Mouse (Mus musculus) erythroblast, embryonic 14.5 days (primary cell): ENCODE data around the gene Serhl. TPM values are rescaled to one million over a fixed set of nuclear protein-coding genes. Genes with fewer than 3 reads are reported as not detected.
A peak's percentile ranks its signal among the peaks of the same experiment; 100 is the strongest.
"Not testable (repeated sequence)": the region's sequence is repeated elsewhere in the genome, so short reads cannot be mapped to it uniquely, and the experiment has no call there.

ENCODE experiments used
- H3K27me3 ChIP-seq: 2 replicates; pipeline ENCODE4 v1.6.1; 2012; ENCODE audit warnings: inconsistent platforms; ENCODE audit not compliant: control insufficient read depth
- H3K36me3 ChIP-seq: 2 replicates; pipeline ENCODE4 v1.6.1; 2012; ENCODE audit warnings: mild to moderate bottlenecking, inconsistent platforms; ENCODE audit not compliant: control insufficient read depth
- H3K4me1 ChIP-seq: 2 replicates; pipeline ENCODE4 v1.6.1; 2012; ENCODE audit warnings: inconsistent platforms; ENCODE audit not compliant: control insufficient read depth
- H3K4me3 ChIP-seq: replicated peaks from 2 replicates; pipeline ENCODE3; 2012; ENCODE audit warnings: moderate library complexity, mild to moderate bottlenecking, inconsistent platforms
- H3K9me3 ChIP-seq: 2 replicates; pipeline ENCODE4 v1.6.1; 2012; ENCODE audit warnings: low read length, inconsistent platforms, mixed read lengths; ENCODE audit not compliant: control insufficient read depth
- GATA1 ChIP-seq: IDR thresholded peaks from 2 replicates; pipeline ENCODE4 v1.6.1; 2012; ENCODE audit warnings: low read length, inconsistent platforms, mixed read lengths
- TAL1 ChIP-seq: IDR thresholded peaks from 3 replicates; pipeline ENCODE4 v1.6.1; 2012; ENCODE audit warnings: low read length, inconsistent platforms, mixed read lengths
- polyA plus RNA-seq: library from polyadenylated mRNA; stranded (reverse); fragments of >175 nt; gene quantifications from 2 replicates; pipeline ENCODE4 v1.2.3, GENCODE M21; 2012

Serhl gene
- polyA plus RNA-seq, 1 experiment = 0.07 TPM

- no peaks in the 10 kb centered on the region for H3K27me3 ChIP-seq
- H3K4me1 ChIP-seq = peaks cover 4% of the 10 kb centered on the region; the same call in 1 of the 2 replicates
- peaks cover 62% of the 10 kb centered on the region for H3K36me3 ChIP-seq
- H3K4me3 ChIP-seq = no peak overlapping the region
- H3K9me3 ChIP-seq = no peaks in the 10 kb centered on the region
- TF ChIP-seq TAL1 = no peak
- no peak for TF ChIP-seq GATA1
These were observed 25.8 kb downstream of the Serhl start for GRCm38 (mm10) chr15:83115071-83115470.

- no peaks in the 10 kb centered on the region for H3K9me3 ChIP-seq
- no peaks in the 10 kb centered on the region for H3K27me3 ChIP-seq
- no peak overlapping the region for H3K4me3 ChIP-seq
- peaks cover 20% of the 10 kb centered on the region for H3K4me1 ChIP-seq
- no peak for TF ChIP-seq TAL1
- TF ChIP-seq GATA1 = no peak
- H3K36me3 ChIP-seq = peaks cover 64% of the 10 kb centered on the region
These were observed 29.1 kb downstream of the Serhl start for GRCm38 (mm10) chr15:83118360-83118759.

- Histone ChIP-seq H3K4me3 (peak overlapping the region; percentile 96), H3K27me3 (no peaks in the 10 kb centered on the region), H3K9me3 (no peaks in the 10 kb centered on the region), H3K36me3 (peaks cover 60% of the 10 kb centered on the region), H3K4me1 (peaks cover 22% of the 10 kb centered on the region)
- TF ChIP-seq GATA1 = no peak
- no peak for TF ChIP-seq TAL1
These were observed 32.6 kb downstream of the Serhl start for GRCm38 (mm10) chr15:83121709-83122565.

- no peaks in the 10 kb centered on the region for H3K27me3 ChIP-seq
- peak within 1 kb of the TSS; percentile 96 for H3K4me3 ChIP-seq
- H3K9me3 ChIP-seq = no peaks in the 10 kb centered on the region
- peaks cover 60% of the 10 kb centered on the region for H3K36me3 ChIP-seq
- TF ChIP-seq TAL1 (no peak), GATA1 (no peak)
- peaks cover 22% of the 10 kb centered on the region for H3K4me1 ChIP-seq
These were observed 33.4 kb downstream of the Serhl start, which contains the start of gene Rrp7a for GRCm38 (mm10) chr15:83122566-83123145. TSS of gene Rrp7a (minus strand) at chr15:83122801.

- Histone ChIP-seq H3K27me3 (no peaks in the 10 kb centered on the region), H3K9me3 (no peaks in the 10 kb centered on the region), H3K4me1 (peaks cover 22% of the 10 kb centered on the region), H3K4me3 (no peak overlapping the region), H3K36me3 (peaks cover 60% of the 10 kb centered on the region)
- TF ChIP-seq GATA1 (no peak), TAL1 (no peak)
These were observed 35.3 kb downstream of the Serhl start for GRCm38 (mm10) chr15:83124625-83125024.

GRCm38 (mm10) chr15:83126582-83126981, 37.3 kb downstream of the Serhl start:
- H3K4me3 ChIP-seq = no peak overlapping the region
- H3K4me1 ChIP-seq = peaks cover 14% of the 10 kb centered on the region
- H3K9me3 ChIP-seq = no peaks in the 10 kb centered on the region
- H3K36me3 ChIP-seq = peaks cover 73% of the 10 kb centered on the region
- no peak for TF ChIP-seq TAL1
- no peak for TF ChIP-seq GATA1
- H3K27me3 ChIP-seq = no peaks in the 10 kb centered on the region

GRCm38 (mm10) chr15:83127037-83127436, 37.7 kb downstream of the Serhl start:
- H3K4me1 ChIP-seq, H3K27me3 ChIP-seq, H3K4me3 ChIP-seq, H3K9me3 ChIP-seq: not testable (repeated sequence)
- H3K36me3 ChIP-seq = peaks cover 78% of the 10 kb centered on the region

GRCm38 (mm10) chr15:83129530-83130231, 40.4 kb downstream of the Serhl start:
- Histone ChIP-seq H3K4me1 (no peaks in the 10 kb centered on the region), H3K4me3 (no peak overlapping the region), H3K9me3 (no peaks in the 10 kb centered on the region), H3K36me3 (peaks cover 96% of the 10 kb centered on the region), H3K27me3 (no peaks in the 10 kb centered on the region)
- TF ChIP-seq GATA1 (no peak), TAL1 (no peak)

- TF ChIP-seq TAL1 (no peak), GATA1 (no peak)
- H3K4me1 ChIP-seq = no peaks in the 10 kb centered on the region
- no peaks in the 10 kb centered on the region for H3K9me3 ChIP-seq
- no peaks in the 10 kb centered on the region for H3K27me3 ChIP-seq
- H3K36me3 ChIP-seq = peaks cover 97% of the 10 kb centered on the region
- H3K4me3 ChIP-seq = no peak overlapping the region
These were observed 45.4 kb downstream of the Serhl start for GRCm38 (mm10) chr15:83134671-83135070.
